Mouse (Mus musculus): ENCODE measurements around the gene Slc34a2. TPM values are rescaled to one million over a fixed set of nuclear protein-coding genes. Genes with fewer than 3 reads are reported as not detected.

The Slc34a2 gene
- polyA plus RNA-seq, 1 experiment from 2014 or later = 19.7 TPM

- 85% methylated on average over 8 of the region's 8 CpGs for WGBS
- ATAC-seq (ENCODE audit: borderline replicate concordance, extremely low read depth, low FRiP score, low TSS enrichment) = no peak
- no peak overlapping the region for H3K27ac ChIP-seq
- no peak overlapping the region for H3K4me2 ChIP-seq
- peaks cover 14% of the 10 kb centered on the region for H3K4me1 ChIP-seq
- H3K4me3 ChIP-seq = no peak overlapping the region
- no peaks in the 10 kb centered on the region for H3K36me3 ChIP-seq
- no peaks in the 10 kb centered on the region for H3K27me3 ChIP-seq
- no peaks in the 10 kb centered on the region for H3K9me3 ChIP-seq
- no peak overlapping the region for H3K9ac ChIP-seq
Measured at GRCm38 (mm10) chr5:53042771-53043371, 5.0 kb downstream of the Slc34a2 start.

GRCm38 (mm10) chr5:53043716-53044115, 5.8 kb downstream of the Slc34a2 start:
- H3K27ac ChIP-seq = no peak overlapping the region
- no peak overlapping the region for H3K4me3 ChIP-seq
- no peak for ATAC-seq (ENCODE audit: borderline replicate concordance, extremely low read depth, low FRiP score, low TSS enrichment)
- H3K4me1 ChIP-seq = peaks cover 22% of the 10 kb centered on the region
- no peak overlapping the region for H3K4me2 ChIP-seq
- no peak overlapping the region for H3K9ac ChIP-seq
- WGBS = 15% methylated on average over 1 of the region's 1 CpGs
- H3K36me3 ChIP-seq = no peaks in the 10 kb centered on the region
- H3K9me3 ChIP-seq = no peaks in the 10 kb centered on the region
- H3K27me3 ChIP-seq = peaks cover 7% of the 10 kb centered on the region; the same call in 1 of the 2 replicates

DNA sequence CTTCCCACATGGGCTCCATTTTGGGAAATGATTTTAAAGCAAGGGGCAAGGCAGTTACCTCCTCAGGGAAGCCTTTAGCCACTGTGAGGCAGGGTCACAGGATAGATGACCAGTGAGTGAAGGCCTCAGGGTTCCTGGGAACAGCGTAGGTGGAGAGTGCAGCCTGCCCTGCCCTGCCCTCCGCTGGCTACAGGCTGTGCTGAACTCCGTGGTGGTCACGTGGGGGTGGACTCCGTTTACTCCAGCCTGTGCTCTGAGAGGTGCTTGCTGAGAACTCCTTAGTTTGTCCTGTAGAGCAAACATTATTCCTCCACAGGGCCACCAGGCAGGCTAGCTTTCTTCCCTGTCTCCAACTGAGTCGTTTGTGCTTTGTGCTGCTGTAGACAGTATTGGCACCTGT, 10.1 kb downstream of the Slc34a2 start:
- H3K4me1 ChIP-seq = peaks cover 19% of the 10 kb centered on the region
- H3K9ac ChIP-seq = no peak overlapping the region
- peaks cover 23% of the 10 kb centered on the region for H3K27me3 ChIP-seq
- 22% methylated on average over 6 of the region's 6 CpGs for WGBS
- ATAC-seq (ENCODE audit: borderline replicate concordance, extremely low read depth, low FRiP score, low TSS enrichment) = peak; percentile 43; the same call in 1 of the 2 replicates
- H3K9me3 ChIP-seq = no peaks in the 10 kb centered on the region
- no peaks in the 10 kb centered on the region for H3K36me3 ChIP-seq
- H3K4me3 ChIP-seq = no peak overlapping the region
- H3K4me2 ChIP-seq = no peak overlapping the region; the same call in 1 of the 2 replicates
- no peak overlapping the region for H3K27ac ChIP-seq

DNA sequence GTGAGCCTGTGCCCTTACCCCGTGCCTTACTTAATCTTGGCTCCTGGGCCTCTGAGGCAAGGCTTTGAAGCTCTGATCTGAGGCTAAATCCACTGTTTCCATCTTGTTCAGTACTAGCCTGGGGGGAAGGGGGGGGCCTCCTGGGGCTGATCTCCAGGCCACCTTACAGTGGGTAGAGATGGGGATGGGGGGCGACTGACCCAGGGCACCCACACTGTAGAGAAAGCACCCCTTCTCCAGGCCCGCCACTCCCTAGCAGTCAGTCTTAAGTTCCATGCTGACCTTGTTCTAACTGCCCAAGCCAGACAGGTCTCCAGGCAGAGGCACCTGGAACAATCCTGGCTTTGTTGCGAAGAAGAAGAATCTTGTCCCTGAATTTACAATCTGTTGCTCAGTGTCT, 10.7 kb downstream of the Slc34a2 start:
- peak overlapping the region; percentile 28; the same call in 1 of the 2 replicates for H3K9ac ChIP-seq
- peak overlapping the region; percentile 71 for H3K4me2 ChIP-seq
- peaks cover 23% of the 10 kb centered on the region for H3K27me3 ChIP-seq
- no peaks in the 10 kb centered on the region for H3K36me3 ChIP-seq
- H3K4me1 ChIP-seq = peaks cover 19% of the 10 kb centered on the region
- no peak overlapping the region for H3K27ac ChIP-seq
- no peak; the same call in 1 of the 2 replicates for ATAC-seq (ENCODE audit: borderline replicate concordance, extremely low read depth, low FRiP score, low TSS enrichment)
- no peaks in the 10 kb centered on the region for H3K9me3 ChIP-seq
- WGBS = 31% methylated on average over 4 of the region's 4 CpGs
- H3K4me3 ChIP-seq = peak overlapping the region; percentile 33

GRCm38 (mm10) chr5:53049046-53049445, 11.2 kb downstream of the Slc34a2 start:
- H3K4me3 ChIP-seq = peak overlapping the region; percentile 33
- H3K27me3 ChIP-seq = peaks cover 23% of the 10 kb centered on the region
- H3K9me3 ChIP-seq = no peaks in the 10 kb centered on the region
- no peak overlapping the region for H3K27ac ChIP-seq
- peak; percentile 79 for ATAC-seq (ENCODE audit: borderline replicate concordance, extremely low read depth, low FRiP score, low TSS enrichment)
- 1% methylated on average over 38 of the region's 39 CpGs for WGBS
- peak overlapping the region; percentile 28; the same call in 1 of the 2 replicates for H3K9ac ChIP-seq
- peaks cover 19% of the 10 kb centered on the region for H3K4me1 ChIP-seq
- H3K36me3 ChIP-seq = no peaks in the 10 kb centered on the region
- peak overlapping the region; percentile 71 for H3K4me2 ChIP-seq

DNA sequence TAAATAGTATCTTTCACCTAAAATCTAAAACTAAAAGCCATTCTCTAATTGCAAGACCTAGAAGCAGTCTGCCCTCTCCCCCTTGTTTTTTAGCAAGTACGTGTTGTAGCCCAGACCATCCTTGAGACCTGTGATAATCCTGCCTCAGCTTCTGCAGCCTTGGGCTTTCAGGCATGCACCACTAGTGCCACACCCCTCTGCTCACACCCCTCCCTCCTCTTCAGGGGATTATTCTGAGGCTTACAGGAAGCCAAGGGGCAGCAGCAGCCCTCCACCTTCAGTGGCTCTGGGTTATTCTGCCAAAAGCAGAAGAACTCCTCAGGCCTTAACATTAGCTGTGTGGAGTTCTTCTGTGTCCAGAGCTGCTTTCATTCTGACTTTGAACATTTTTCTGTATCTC, 13.1 kb downstream of the Slc34a2 start:
- 72% methylated on average over 1 of the region's 1 CpGs for WGBS
- ATAC-seq (ENCODE audit: borderline replicate concordance, extremely low read depth, low FRiP score, low TSS enrichment) = no peak
- Histone ChIP-seq H3K27me3 (peaks cover 23% of the 10 kb centered on the region), H3K4me2 (no peak overlapping the region), H3K9ac (no peak overlapping the region), H3K27ac (no peak overlapping the region), H3K9me3 (no peaks in the 10 kb centered on the region), H3K4me1 (peaks cover 19% of the 10 kb centered on the region), H3K36me3 (no peaks in the 10 kb centered on the region), H3K4me3 (no peak overlapping the region)

DNA sequence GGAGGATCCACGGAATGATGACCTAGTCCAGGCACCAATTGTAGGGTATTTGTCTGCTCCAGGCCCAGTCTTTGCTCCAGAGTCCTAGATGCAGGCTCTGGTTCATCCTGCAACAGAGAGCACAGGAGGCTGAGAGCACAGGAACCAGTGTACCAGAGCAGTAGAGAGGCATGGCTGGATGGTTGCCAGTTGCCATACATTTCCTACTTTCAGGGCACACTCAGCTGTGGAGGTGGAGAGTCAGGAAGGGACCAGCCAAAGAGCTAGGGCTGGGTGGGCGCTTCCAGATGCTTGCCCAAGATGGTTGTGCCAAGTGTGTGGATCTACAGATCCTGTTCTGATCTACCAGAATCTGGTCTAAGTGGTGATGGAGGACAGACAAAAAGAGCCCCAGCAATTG, 15.4 kb downstream of the Slc34a2 start:
- Histone ChIP-seq H3K4me1 (peaks cover 14% of the 10 kb centered on the region), H3K36me3 (no peaks in the 10 kb centered on the region), H3K9ac (no peak overlapping the region), H3K4me3 (no peak overlapping the region), H3K27me3 (peaks cover 20% of the 10 kb centered on the region), H3K27ac (no peak overlapping the region), H3K4me2 (no peak overlapping the region), H3K9me3 (no peaks in the 10 kb centered on the region)
- no peak for ATAC-seq (ENCODE audit: borderline replicate concordance, extremely low read depth, low FRiP score, low TSS enrichment)
- WGBS = 82% methylated on average over 2 of the region's 2 CpGs

- WGBS = 89% methylated on average over 9 of the region's 9 CpGs
- Histone ChIP-seq H3K36me3 (no peaks in the 10 kb centered on the region), H3K27me3 (no peaks in the 10 kb centered on the region), H3K4me1 (no peaks in the 10 kb centered on the region), H3K4me2 (no peak overlapping the region), H3K9me3 (no peaks in the 10 kb centered on the region), H3K9ac (no peak overlapping the region), H3K27ac (no peak overlapping the region), H3K4me3 (no peak overlapping the region)
- no peak for ATAC-seq (ENCODE audit: borderline replicate concordance, extremely low read depth, low FRiP score, low TSS enrichment)
Measured at GRCm38 (mm10) chr5:53061532-53062130, 23.8 kb downstream of the Slc34a2 start.

DNA sequence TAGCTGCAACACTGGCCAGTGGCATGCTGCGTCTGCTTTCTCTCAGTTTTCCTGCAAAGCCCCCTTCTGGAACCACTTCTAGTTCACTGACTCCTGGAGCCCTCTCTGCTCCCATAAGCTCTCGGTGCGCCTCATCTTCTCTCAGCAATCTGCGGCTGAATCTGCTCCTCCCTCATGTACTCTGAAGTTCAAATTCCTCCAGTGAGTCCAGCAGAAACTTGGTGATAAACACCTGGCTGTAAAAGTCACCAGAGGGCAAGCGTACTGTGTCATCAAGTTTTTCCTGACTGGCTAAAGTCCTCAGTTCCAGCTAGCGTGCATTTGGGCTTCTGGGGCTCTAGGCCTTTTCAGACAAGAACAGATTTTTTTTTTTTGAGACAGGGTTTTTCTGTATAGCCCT, 36.7 kb downstream of the Slc34a2 start:
- H3K4me3 ChIP-seq = no peak overlapping the region
- H3K36me3 ChIP-seq = no peaks in the 10 kb centered on the region
- WGBS = 57% methylated on average over 6 of the region's 6 CpGs
- H3K27ac ChIP-seq = no peak overlapping the region
- H3K4me2 ChIP-seq = no peak overlapping the region
- no peaks in the 10 kb centered on the region for H3K27me3 ChIP-seq
- no peak for ATAC-seq (ENCODE audit: borderline replicate concordance, extremely low read depth, low FRiP score, low TSS enrichment)
- no peak overlapping the region for H3K9ac ChIP-seq
- no peaks in the 10 kb centered on the region for H3K4me1 ChIP-seq
- H3K9me3 ChIP-seq = no peaks in the 10 kb centered on the region

GRCm38 (mm10) chr5:53078453-53078852, 40.6 kb downstream of the Slc34a2 start:
- WGBS = 35% methylated on average over 4 of the region's 4 CpGs
- Histone ChIP-seq H3K4me2 (no peak overlapping the region), H3K9ac (no peak overlapping the region), H3K9me3 (no peaks in the 10 kb centered on the region), H3K4me3 (no peak overlapping the region), H3K27me3 (no peaks in the 10 kb centered on the region), H3K27ac (no peak overlapping the region), H3K36me3 (no peaks in the 10 kb centered on the region), H3K4me1 (no peaks in the 10 kb centered on the region)
- ATAC-seq (ENCODE audit: borderline replicate concordance, extremely low read depth, low FRiP score, low TSS enrichment) = no peak

GRCm38 (mm10) chr5:53087452-53087851, 49.6 kb downstream of the Slc34a2 start:
- no peaks in the 10 kb centered on the region for H3K9me3 ChIP-seq
- WGBS = 79% methylated on average over 7 of the region's 7 CpGs
- H3K4me1 ChIP-seq = no peaks in the 10 kb centered on the region
- no peaks in the 10 kb centered on the region for H3K36me3 ChIP-seq
- H3K27ac ChIP-seq = no peak overlapping the region
- no peak overlapping the region for H3K9ac ChIP-seq
- H3K4me2 ChIP-seq = no peak overlapping the region
- H3K27me3 ChIP-seq = no peaks in the 10 kb centered on the region
- no peak overlapping the region for H3K4me3 ChIP-seq
- ATAC-seq (ENCODE audit: borderline replicate concordance, extremely low read depth, low FRiP score, low TSS enrichment) = no peak

- no peak for ATAC-seq (ENCODE audit: borderline replicate concordance, extremely low read depth, low FRiP score, low TSS enrichment)
Measured at GRCm38 (mm10) chr5:53091331-53091730, 53.5 kb downstream of the Slc34a2 start.

More at GRCm38 (mm10) chr5:53091331-53091730, 53.5 kb downstream of the Slc34a2 start:
- H3K4me2 ChIP-seq = no peak overlapping the region
- no peaks in the 10 kb centered on the region for H3K36me3 ChIP-seq
- 63% methylated on average over 3 of the region's 3 CpGs for WGBS
- no peak overlapping the region for H3K27ac ChIP-seq
- no peak overlapping the region for H3K4me3 ChIP-seq
- H3K9me3 ChIP-seq = no peaks in the 10 kb centered on the region
- H3K9ac ChIP-seq = no peak overlapping the region
- H3K27me3 ChIP-seq = no peaks in the 10 kb centered on the region
- no peaks in the 10 kb centered on the region for H3K4me1 ChIP-seq
